Mouse (Mus musculus) intestine, embryonic 14.5 days (tissue): ENCODE results near the gene Rab12. TPM values are rescaled to one million over a fixed set of nuclear protein-coding genes. Genes with fewer than 3 reads are reported as not detected.

ENCODE experiments used
- ATAC-seq: fragments of 200-750 bp; cut with Nextera tagmentation; replicated peaks from 2 replicates; pipeline ENCODE4 v1.8.0; 2017; ENCODE audit warnings: low read depth, moderate number of reproducible peaks, moderate TSS enrichment, moderate library complexity; ENCODE audit not compliant: low FRiP score, low TSS enrichment
- DNase-seq: peaks from one replicate; pipeline ENCODE4 v3.0.0-alpha.2; 2018; ENCODE audit warnings: low spot score
- H3K27ac ChIP-seq: fragments of 300-500 bp; sonication (generic); 2 replicates; pipeline ENCODE4 v1.5.1; 2014; ENCODE audit warnings: low read depth, mild to moderate bottlenecking, control low read depth
- H3K27me3 ChIP-seq: fragments of 300-500 bp; sonication (generic); replicated peaks from 2 replicates; pipeline ENCODE4 v1.6.1; 2014; ENCODE audit warnings: low read length, control low read depth; ENCODE audit not compliant: control insufficient read depth, insufficient read depth
- H3K36me3 ChIP-seq: fragments of 300-500 bp; sonication (generic); 2 replicates; pipeline ENCODE4 v1.6.1; 2014; ENCODE audit warnings: low read length, control low read depth; ENCODE audit not compliant: control insufficient read depth, insufficient read depth
- H3K4me1 ChIP-seq: fragments of 300-500 bp; sonication (generic); replicated peaks from 2 replicates; pipeline ENCODE4 v1.6.1; 2014; ENCODE audit warnings: low read length, control low read depth, mixed read lengths; ENCODE audit not compliant: control insufficient read depth, insufficient read depth
- H3K4me2 ChIP-seq: fragments of 300-500 bp; sonication (generic); 2 replicates; pipeline ENCODE4 v1.6.1; 2014; ENCODE audit warnings: low read length
- H3K4me3 ChIP-seq: fragments of 300-500 bp; sonication (generic); 2 replicates; pipeline ENCODE4 v1.5.1; 2014; ENCODE audit warnings: low read depth, low read length, control low read depth, mixed read lengths
- H3K9ac ChIP-seq: fragments of 300-500 bp; sonication (generic); 2 replicates; pipeline ENCODE4 v1.6.1; 2014; ENCODE audit warnings: mild to moderate bottlenecking, low read length
- H3K9me3 ChIP-seq: fragments of 300-500 bp; sonication (generic); 2 replicates; pipeline ENCODE4 v1.6.1; 2016; ENCODE audit warnings: low read length, control low read depth; ENCODE audit not compliant: control insufficient read depth
- WGBS: fragments of 180-500 bp; shearing (Covaris S2); extraction: QIAGEN DNeasy Blood & Tissue Kit; methylation state at CpG from one replicate; pipeline ENCODE4 v1.1.7; 2014; 5-methylcytosine and 5-hydroxymethylcytosine counted together
- polyA plus RNA-seq: library from polyadenylated mRNA; unstranded; fragments of >200 nt; fragmentation: Nextera tagmentation; extraction: Ambion mirVana; gene quantifications from 2 replicates; pipeline ENCODE4 v1.2.1, GENCODE M21; 2014

The Rab12 gene
- polyA plus RNA-seq, 1 experiment from 2014 or later = 44.6 TPM

DNA sequence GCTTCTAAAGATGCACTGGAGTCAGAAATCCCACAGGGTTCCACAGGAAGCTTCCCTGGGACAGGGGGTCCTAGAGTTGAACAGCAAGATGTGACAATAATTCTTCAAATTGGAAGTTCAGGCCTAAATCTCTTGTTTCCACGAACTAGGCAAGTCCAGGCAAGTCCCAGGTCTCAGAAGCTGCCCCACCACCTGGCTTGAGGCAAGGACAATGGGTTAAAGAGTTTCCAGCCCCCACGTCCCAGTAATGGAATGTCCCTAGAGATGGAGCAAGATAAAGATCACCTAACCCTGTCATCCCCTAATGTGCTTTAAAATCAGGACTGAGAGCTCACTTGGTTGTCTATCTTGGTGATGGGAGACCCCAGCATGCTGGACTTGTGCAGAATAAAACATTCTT is 34.6 kb downstream of the Rab12 start:
- Histone ChIP-seq H3K4me3 (no peak overlapping the region), H3K27ac (no peak overlapping the region), H3K9me3 (no peaks in the 10 kb centered on the region), H3K27me3 (peaks cover 6% of the 10 kb centered on the region; the same call in 1 of the 2 replicates), H3K36me3 (no peaks in the 10 kb centered on the region), H3K9ac (no peak overlapping the region), H3K4me1 (no peaks in the 10 kb centered on the region), H3K4me2 (no peak overlapping the region)
- no peak for ATAC-seq
- no peak for DNase-seq
- WGBS = 50% methylated on average over 2 of the region's 2 CpGs

DNA sequence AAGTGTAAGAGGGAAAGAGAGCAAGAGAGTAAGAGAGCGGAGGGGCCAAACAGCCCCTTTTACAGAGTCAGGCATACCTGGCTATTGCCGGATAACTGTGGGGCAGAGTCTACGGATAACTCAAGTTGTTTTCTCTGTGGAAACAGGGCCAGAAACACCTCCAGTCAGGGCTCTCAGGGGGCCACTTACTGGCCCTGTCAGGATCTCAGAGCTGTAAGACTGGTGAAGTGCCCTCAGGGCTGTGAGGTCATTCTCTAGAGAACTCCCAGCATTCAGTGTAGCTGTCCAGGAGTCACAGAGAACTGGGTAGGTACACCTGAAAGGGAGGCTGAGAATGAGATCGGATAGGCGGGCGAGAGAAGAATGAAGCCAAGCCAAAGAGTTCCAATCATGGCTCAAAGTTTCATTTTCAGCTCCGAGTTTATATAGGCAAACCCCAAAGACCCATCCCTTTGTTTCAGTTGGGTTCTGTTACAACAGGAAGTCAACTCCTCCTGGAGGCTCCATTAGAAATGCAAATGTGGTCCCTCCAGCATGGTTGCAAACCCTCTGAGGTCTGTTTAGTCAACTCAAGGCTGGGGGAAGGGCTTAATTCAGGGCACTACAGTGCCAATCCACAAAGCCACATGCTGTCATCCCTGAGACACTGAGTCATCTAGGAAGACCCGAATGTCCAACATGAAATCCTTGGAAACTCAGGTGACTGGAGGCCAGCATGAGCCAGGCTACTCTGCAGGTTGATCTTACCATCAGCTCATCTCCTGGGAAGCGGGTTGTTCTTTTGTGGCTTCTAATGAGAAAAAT is 35.7 kb downstream of the Rab12 start:
- 81% methylated on average over 9 of the region's 9 CpGs for WGBS
- H3K9ac ChIP-seq = no peak overlapping the region
- ATAC-seq = no peak
- H3K4me1 ChIP-seq = no peaks in the 10 kb centered on the region
- no peaks in the 10 kb centered on the region for H3K9me3 ChIP-seq
- no peaks in the 10 kb centered on the region for H3K36me3 ChIP-seq
- no peak overlapping the region for H3K4me2 ChIP-seq
- H3K27me3 ChIP-seq = peaks cover 6% of the 10 kb centered on the region
- H3K4me3 ChIP-seq = no peak overlapping the region
- no peak for DNase-seq
- H3K27ac ChIP-seq = no peak overlapping the region

GRCm38 (mm10) chr17:66481295-66481694 is 38.2 kb downstream of the Rab12 start:
- peaks cover 6% of the 10 kb centered on the region for H3K27me3 ChIP-seq
- no peak overlapping the region for H3K4me3 ChIP-seq
- H3K9me3 ChIP-seq = no peaks in the 10 kb centered on the region
- 71% methylated on average over 5 of the region's 5 CpGs for WGBS
- ATAC-seq (no peak), DNase-seq (no peak)
- no peak overlapping the region for H3K9ac ChIP-seq
- H3K4me2 ChIP-seq = no peak overlapping the region
- no peaks in the 10 kb centered on the region for H3K36me3 ChIP-seq
- H3K4me1 ChIP-seq = no peaks in the 10 kb centered on the region
- no peak overlapping the region for H3K27ac ChIP-seq

DNA sequence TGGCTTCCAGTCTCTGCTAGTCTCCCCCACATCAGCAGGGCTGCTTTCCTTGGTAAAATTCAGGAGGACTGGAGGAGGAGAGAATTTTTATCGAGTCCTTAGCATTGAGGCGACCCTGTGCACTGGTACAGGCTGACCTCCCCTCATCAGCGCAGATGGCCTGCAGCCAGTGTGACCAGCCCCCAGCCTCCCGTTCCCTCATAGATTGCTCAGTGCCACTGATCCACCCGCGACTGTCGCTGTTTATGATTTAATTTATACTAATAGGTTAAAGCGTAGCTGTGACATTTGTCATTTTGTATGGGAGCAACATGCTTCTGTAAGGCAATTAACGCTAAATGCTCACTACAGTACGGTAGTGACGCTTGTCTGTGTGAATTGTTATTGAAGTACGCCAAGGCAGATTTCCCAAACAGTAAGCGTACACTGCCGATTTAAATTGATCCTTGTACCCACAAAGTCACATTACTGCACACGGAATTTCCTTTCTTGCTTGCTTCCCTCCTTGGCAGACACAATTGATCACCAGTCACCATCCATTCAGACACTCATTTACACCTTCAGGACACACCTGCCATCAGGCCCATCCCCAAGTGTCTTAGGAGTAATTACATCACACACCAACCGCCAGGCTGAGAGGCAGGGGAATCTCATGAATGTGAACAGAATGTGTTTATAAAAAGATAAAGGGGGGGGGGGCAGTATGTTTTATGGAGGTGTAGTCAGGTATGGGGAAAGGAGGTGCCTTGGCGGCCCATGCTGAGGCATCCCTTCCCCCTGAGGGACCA is 38.8 kb downstream of the Rab12 start:
- no peaks in the 10 kb centered on the region for H3K4me1 ChIP-seq
- no peaks in the 10 kb centered on the region for H3K9me3 ChIP-seq
- no peak for DNase-seq
- WGBS = 32% methylated on average over 17 of the region's 17 CpGs
- H3K4me3 ChIP-seq = no peak overlapping the region
- no peaks in the 10 kb centered on the region for H3K36me3 ChIP-seq
- no peak for ATAC-seq
- no peak overlapping the region for H3K9ac ChIP-seq
- peaks cover 6% of the 10 kb centered on the region for H3K27me3 ChIP-seq
- peak overlapping the region; percentile 36; the same call in 1 of the 2 replicates for H3K4me2 ChIP-seq
- H3K27ac ChIP-seq = no peak overlapping the region

- peaks cover 6% of the 10 kb centered on the region for H3K27me3 ChIP-seq
- ATAC-seq (peak; percentile 63; the same call in 1 of the 2 replicates), DNase-seq (peak; percentile 72)
- H3K36me3 ChIP-seq = no peaks in the 10 kb centered on the region
- H3K4me3 ChIP-seq = no peak overlapping the region
- 17% methylated on average over 21 of the region's 21 CpGs for WGBS
- H3K9me3 ChIP-seq = no peaks in the 10 kb centered on the region
- H3K4me1 ChIP-seq = no peaks in the 10 kb centered on the region
- H3K9ac ChIP-seq = no peak overlapping the region
- no peak overlapping the region; the same call in 1 of the 2 replicates for H3K27ac ChIP-seq
- peak overlapping the region; percentile 36 for H3K4me2 ChIP-seq
These were observed 39.6 kb downstream of the Rab12 start for GRCm38 (mm10) chr17:66479813-66480490.

DNA sequence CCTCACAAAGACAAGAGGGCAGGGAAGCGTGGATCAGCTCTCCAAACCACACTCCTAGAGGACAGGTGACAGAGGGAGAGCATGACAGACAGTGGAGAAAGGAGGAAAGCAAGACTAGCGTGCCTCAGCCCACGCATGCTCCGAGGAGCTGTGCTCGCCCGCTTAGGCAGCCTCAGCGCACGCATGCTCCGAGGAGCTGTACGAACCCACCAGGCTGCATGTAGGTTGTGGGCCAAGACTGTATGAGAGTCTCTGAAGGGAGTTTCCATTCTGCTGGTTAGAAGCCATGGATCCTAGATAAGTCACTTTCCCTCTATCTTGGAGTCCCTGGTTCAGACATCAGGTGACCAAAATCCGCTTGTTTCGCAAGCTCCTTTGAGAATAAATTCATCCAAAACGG is 40.2 kb downstream of the Rab12 start:
- Histone ChIP-seq H3K4me1 (no peaks in the 10 kb centered on the region), H3K9me3 (no peaks in the 10 kb centered on the region), H3K27ac (no peak overlapping the region), H3K4me3 (no peak overlapping the region), H3K27me3 (peaks cover 6% of the 10 kb centered on the region), H3K9ac (no peak overlapping the region), H3K4me2 (peak overlapping the region; percentile 36), H3K36me3 (no peaks in the 10 kb centered on the region)
- peak; percentile 54 for DNase-seq
- ATAC-seq = peak; percentile 63; the same call in 1 of the 2 replicates
- WGBS = 38% methylated on average over 13 of the region's 13 CpGs

GRCm38 (mm10) chr17:66473205-66473604 is 46.3 kb downstream of the Rab12 start:
- Histone ChIP-seq H3K4me1 (no peaks in the 10 kb centered on the region), H3K4me3 (no peak overlapping the region), H3K9ac (no peak overlapping the region), H3K27ac (no peak overlapping the region), H3K27me3 (no peaks in the 10 kb centered on the region), H3K9me3 (no peaks in the 10 kb centered on the region), H3K4me2 (no peak overlapping the region), H3K36me3 (no peaks in the 10 kb centered on the region)
- DNase-seq (no peak), ATAC-seq (no peak)
- 79% methylated on average over 1 of the region's 1 CpGs for WGBS

DNA sequence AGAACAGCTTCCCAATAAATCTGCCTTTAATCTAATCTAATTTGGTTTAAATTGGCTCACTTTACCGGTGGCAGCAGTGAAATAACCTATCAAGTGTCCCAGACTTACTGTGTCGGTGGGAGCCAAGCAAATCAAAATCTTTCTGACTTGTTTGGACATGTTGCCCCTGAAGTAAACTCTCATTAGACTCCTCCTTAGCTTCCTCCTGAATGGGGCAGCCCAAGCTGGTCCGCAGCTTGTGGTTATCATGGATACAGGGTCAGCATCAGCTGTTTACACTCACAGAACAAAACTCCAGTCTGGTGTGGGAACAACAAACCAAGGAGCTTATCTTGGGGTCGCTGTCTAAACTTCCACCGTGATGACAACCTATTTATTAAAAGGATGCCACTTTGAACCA is 47.8 kb downstream of the Rab12 start:
- DNase-seq = no peak
- H3K4me3 ChIP-seq = no peak overlapping the region

More for the DNA sequence above, 47.8 kb downstream of the Rab12 start:
- Histone ChIP-seq H3K9me3 (no peaks in the 10 kb centered on the region), H3K27ac (no peak overlapping the region), H3K4me1 (no peaks in the 10 kb centered on the region), H3K4me2 (no peak overlapping the region), H3K27me3 (no peaks in the 10 kb centered on the region), H3K36me3 (no peaks in the 10 kb centered on the region), H3K9ac (no peak overlapping the region)
- WGBS = 48% methylated on average over 5 of the region's 5 CpGs
- ATAC-seq = no peak
